Mouse (Mus musculus): ENCODE measurements around the gene Gm12790. TPM values are rescaled to one million over a fixed set of nuclear protein-coding genes. Genes with fewer than 3 reads are reported as not detected.

Gm12790 gene
- polyA plus RNA-seq, 1 experiment from 2014 or later: not detected

Other genes with a start within 250 kb of the Gm12790 start
- gene B020004J07Rik, start 137.0 kb downstream of the Gm12790 start, polyA plus RNA-seq (2014; fragmentation: Nextera tagmentation; extraction: Ambion mirVana): not detected in 2 replicates
- not detected in 2 replicates for gene C130073F10Rik, start 87.3 kb downstream of the Gm12790 start, polyA plus RNA-seq (2014; fragmentation: Nextera tagmentation; extraction: Ambion mirVana)
- not detected in 2 replicates for gene Gm12800, start 71.9 kb downstream of the Gm12790 start, polyA plus RNA-seq (2014; fragmentation: Nextera tagmentation; extraction: Ambion mirVana)
- not detected in 2 replicates for gene Gm12794, start 40.6 kb downstream of the Gm12790 start, polyA plus RNA-seq (2014; fragmentation: Nextera tagmentation; extraction: Ambion mirVana)
- not detected in 2 replicates for gene Gm12789, start 5.6 kb upstream of the Gm12790 start, polyA plus RNA-seq (2014; fragmentation: Nextera tagmentation; extraction: Ambion mirVana)
- gene Pde4b, start 106.5 kb upstream of the Gm12790 start, polyA plus RNA-seq (2014; fragmentation: Nextera tagmentation; extraction: Ambion mirVana): 21.5 and 23.9 TPM in 2 replicates